Comparison of ENCODE assay signal across 10 mouse cellular contexts in the genomic region with DNA sequence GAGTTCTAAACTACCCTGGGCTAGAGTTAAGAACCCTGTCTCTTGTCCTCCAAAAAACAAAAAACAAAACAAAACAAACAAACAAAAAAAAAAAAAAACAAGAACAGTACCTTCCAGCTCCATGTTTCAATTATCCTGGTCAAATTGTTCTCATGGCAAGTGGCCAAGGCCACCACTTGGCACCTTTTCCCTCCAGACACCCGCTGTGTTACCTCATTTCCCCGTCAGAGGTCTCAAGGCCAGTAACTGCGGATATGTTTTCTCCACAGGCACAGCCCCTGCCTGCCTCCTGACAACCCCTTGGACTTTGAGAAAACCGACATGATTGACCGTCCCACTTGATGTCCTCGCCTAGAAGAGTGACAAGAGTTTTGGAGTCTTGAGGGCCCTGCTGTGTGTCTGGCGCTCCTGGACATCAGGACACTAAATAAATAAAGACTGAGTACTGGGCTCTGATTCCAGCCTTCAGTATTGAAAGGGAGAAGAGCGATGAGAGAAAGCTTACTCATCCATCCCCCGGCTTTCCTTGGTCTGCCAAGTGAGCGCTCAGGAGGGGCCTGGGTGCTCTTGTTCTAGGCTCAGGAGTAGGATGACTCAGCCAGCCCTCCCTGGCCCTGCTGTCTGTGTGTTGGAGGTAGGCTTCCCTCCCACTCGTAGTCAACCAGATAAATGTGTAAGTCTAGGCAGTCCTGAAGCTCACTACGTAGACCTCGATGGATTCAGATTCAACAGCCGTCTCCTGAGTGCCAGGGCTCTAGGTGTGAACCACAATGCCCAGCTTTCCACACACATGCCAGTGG. TPM values are rescaled to one million over a fixed set of nuclear protein-coding genes. Genes with fewer than 3 reads are reported as not detected.
DNase-seq lines count a peak whose midpoint lies in the region.
"Had no signal": no experiment of that assay in that cellular context is flagged by ENCODE, and none has a peak within 500 bp of the region (broad histone marks: within the 10 kb centered on the region; RNA-seq: fewer than 3 reads in every experiment).

No protein-coding gene starts in this region.

- DNase-seq in layer of hippocampus, adult 18-20 months (ENCODE audit: low spot score in 2 of 2): peak; percentile 76 to 79
- no peak for DNase-seq in layer of hippocampus, postnatal 10 days (ENCODE audit: low spot score in 2 of 2)
- DNase-seq in adipocyte (ENCODE audit: low spot score): peak; percentile 27
- DNase-seq in cerebellum, postnatal 25 days: peak; percentile 43 to 49
- peak; percentile 70 to 78 for DNase-seq in left cerebral cortex, postnatal 36 days (ENCODE audit: low spot score in 2 of 2)
- no peak for DNase-seq in gastrocnemius, postnatal 4 days (ENCODE audit: low spot score in 2 of 2)
- DNase-seq in urinary bladder, adult 2 months (ENCODE audit: low spot score): no peak
- no peak for DNase-seq in yolk sac, embryonic 10.5 days (ENCODE audit: low spot score)
- DNase-seq: liver, postnatal 0 days; retina, postnatal 1 day had no signal

- intact Hi-C loops in left cerebral cortex, postnatal 36 days (cut with DNase I): loop anchor here (5.0 kb wide), 1 partner anchor 64 kb away; the partner anchor contains the start of gene Slc20a1

RNA-seq across cellular contexts. Expression of gene Chchd5, which starts 3.7 kb away (rescaled TPM):
- total RNA-seq in layer of hippocampus, adult 18-20 months (2021): 10 to 100 TPM; 12.1 to 12.2 TPM
- 10 to 100 TPM; 11.4 to 11.6 TPM for total RNA-seq in layer of hippocampus, postnatal 10 days (2021)
- total RNA-seq in left cerebral cortex, postnatal 36 days (2021): 10 to 100 TPM in 1 of 2 experiments, 1 to 10 TPM in 1; 9.6 to 10.9 TPM
- 10 to 100 TPM; 13.5 to 15.2 TPM for total RNA-seq in gastrocnemius, postnatal 4 days (2021)
- 19.4 and 19.5 TPM in 2 replicates for polyA plus RNA-seq in urinary bladder, adult 2 months (2012; rRNA removed)

RNA-seq across cellular contexts. Expression of gene Polr1b, which starts 32.4 kb away (rescaled TPM):
- 10 to 100 TPM; 15.0 to 19.5 TPM for total RNA-seq in layer of hippocampus, adult 18-20 months (2021)
- 10 to 100 TPM; 17.5 to 19.5 TPM for total RNA-seq in layer of hippocampus, postnatal 10 days (2021)
- total RNA-seq in left cerebral cortex, postnatal 36 days (2021): 10 to 100 TPM; 19.8 to 25.9 TPM
- 10 to 100 TPM; 16.4 to 17.8 TPM for total RNA-seq in gastrocnemius, postnatal 4 days (2021)
- 18.3 and 19.1 TPM in 2 replicates for polyA plus RNA-seq in urinary bladder, adult 2 months (2012; rRNA removed)

Comparison
In these comparisons a context has a peak if more than half of its experiments do, and no peak if none do; other contexts are left out.
1. DNase-seq: peak in layer of hippocampus, adult 18-20 months (2 of 2), adipocyte (single experiment), cerebellum, postnatal 25 days (2 of 2) and left cerebral cortex, postnatal 36 days (2 of 2); none in layer of hippocampus, postnatal 10 days (0 of 2), gastrocnemius, postnatal 4 days (0 of 2), urinary bladder, adult 2 months (single experiment) and yolk sac, embryonic 10.5 days (single experiment).